Mouse (Mus musculus) c-Kit-positive CD71-positive TER-119-negative erythroid progenitor cells, embryonic 14.5 days (primary cell): ENCODE measurements around the gene Nr2f1.

Experiments
- DNase-seq: peaks from one replicate; pipeline ENCODE4 v3.0.0-alpha.2; 2013; ENCODE audit warnings: low read depth

Gene Nr2f1

DNA sequence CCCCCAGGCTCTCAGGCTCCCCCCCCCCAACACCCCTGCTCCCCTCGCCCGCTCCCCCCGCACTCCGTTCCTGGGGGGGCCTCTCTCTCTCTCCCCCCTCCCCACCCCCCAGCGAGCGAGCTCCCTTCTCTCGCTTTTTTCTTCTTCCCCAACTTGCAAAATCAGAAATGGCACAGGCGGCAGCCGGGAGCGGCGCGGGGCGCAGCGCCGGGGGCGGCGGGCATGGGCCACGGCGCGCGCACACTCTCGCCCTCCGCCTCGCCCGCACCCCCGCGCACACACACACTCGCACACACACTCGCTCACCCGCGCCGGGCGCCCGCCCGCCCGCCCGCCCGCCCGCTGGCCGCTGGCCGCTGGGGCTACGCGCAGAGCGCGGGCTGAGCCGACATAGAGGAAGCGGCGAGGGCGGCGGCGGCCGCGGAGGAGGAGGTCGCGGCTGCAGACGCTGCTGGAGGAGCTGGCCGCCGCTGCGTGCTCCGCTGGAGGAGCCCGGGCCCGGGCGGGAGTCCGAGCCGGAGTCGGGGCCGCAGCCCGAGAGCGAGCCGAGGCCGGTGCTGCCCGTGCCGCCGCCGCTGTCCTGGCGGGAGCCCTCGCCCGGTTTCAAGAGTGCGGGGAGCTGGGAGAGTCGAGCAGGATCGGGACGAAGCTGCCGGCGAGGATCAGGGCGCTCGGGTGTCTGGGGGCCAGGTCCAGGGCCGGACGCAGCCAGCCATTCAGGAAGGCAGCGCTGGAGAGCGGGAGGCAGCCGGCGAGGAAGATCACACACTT lies 501 bp downstream of the Nr2f1 start:
- no peak for DNase-seq

DNA sequence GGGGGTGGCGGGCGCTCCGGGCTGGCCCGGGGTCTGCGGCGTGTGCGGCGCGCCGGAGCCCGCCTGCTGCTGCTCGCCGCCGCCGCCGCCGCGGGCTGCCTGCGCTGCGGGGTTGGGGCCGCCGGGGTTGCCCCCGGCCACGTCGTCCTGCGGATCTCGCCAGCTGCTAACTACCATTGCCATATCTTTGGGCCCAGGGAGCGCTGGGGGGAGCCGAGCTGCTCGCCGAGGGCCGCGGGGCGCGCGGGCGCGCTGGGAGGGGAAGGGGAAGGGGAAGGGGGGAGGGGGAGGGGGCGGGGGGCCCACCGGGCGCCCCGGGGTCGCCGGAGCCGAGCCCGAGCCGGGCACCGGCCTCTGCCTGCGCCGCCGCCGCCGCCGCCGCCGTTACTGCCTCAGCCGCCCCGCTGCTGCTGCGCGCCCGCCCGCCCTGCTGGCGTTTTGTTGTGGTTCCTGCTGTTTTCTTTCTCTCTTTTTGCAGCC lies 1.1 kb downstream of the Nr2f1 start:
- no peak for DNase-seq

DNA sequence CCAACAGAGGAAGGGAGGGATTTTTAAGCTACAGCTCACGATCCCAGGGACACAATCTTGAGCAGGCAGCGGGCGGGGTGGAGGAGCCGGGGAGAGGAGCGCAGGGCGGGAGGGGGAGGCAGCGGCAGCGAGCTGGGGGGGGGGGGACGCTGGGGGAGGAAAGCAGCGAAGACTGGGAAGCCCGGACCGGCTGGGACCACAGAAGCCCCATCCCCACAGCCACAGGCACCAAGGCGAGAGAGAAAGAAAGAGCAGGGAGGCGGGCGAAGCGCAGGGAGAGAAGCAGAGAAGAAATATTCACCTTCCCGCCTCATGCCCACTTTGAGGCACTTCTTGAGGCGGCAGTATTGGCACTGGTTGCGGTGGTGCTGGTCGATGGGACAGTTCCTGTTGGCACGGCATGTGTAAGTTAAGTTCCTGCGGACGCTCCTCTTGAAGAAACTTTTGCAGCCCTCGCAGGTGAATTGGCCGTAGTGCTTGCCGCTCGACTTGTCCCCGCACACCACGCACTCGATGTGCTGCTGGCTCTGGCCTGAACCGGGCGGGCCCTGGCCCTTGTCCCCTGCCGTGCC lies 1.7 kb downstream of the Nr2f1 start:
- no peak for DNase-seq

DNA sequence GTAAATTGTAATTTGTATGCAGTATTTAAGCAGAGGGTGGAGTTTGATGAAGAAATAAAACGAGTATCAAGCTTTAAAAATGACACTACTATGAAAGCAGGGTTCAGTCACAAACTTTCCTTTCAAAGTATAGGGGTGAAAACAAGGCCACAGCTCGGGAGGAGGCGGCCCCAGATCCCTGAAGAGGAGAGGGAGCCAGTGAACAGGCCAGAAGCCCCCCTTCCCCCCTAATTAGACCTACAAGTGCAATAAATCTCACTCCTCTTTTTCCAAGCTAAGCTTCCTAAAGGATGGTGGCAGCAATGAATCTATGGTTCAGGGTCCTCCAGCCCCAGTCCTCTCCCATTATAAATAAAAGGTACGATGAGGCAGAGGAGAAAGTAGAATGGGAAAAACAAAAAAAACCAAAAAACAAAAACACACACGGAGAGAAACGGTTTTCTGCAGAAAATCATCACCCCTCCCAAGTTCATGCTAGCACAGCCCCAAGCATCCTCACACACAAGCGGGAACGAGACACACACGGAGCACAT lies 2.2 kb downstream of the Nr2f1 start:
- DNase-seq = no peak

DNA sequence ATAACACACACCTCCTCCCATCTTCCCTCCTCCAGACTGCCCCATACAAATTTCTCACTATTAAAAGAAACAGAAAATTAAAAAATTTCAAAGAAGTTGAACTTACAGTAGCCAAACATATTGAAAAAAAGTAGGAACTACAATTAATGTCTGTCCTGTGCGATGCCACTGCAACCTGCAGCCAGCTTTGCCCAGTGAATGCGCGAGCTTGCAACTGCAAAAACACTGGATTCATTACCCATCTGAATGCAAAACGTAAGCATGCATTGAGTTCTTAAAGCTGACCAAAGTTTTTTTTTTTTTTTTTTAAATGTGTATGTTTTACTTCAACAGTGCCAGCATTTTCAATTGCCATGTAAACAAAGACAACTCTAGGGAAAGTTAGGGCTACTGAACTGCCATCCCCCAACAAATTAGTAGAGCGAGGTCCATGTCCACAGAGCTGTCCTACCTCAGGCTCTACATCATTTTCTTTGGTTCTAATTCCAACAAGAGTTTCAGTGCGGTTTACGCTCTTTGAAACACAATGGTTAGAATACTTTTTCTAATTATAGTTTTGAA lies 3.2 kb downstream of the Nr2f1 start:
- no peak for DNase-seq

DNA sequence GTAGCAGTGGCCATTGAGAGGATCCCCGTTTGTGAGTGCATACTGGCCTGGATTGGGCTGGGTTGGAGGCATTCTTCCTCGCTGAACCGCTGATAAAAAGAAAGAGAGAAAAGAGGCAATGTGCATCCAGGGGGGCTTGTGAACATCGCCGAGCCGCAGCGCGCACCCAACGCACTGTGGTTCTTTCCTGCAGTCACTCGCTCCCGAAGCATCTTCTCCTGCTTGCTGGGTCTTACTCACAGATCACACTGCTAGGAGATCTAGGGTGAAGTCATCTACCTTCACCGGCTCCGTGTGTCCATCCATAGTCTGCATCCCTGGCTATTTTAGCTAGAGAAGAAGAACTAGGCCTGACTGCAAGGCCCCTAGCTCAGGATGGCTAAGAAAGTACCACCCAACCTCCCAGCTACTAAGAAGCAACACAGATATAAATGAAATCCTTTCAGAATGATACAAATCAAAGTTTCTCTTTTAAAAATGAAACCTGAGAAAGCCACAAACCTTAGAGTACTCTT lies 3.9 kb downstream of the Nr2f1 start:
- no peak for DNase-seq

DNA sequence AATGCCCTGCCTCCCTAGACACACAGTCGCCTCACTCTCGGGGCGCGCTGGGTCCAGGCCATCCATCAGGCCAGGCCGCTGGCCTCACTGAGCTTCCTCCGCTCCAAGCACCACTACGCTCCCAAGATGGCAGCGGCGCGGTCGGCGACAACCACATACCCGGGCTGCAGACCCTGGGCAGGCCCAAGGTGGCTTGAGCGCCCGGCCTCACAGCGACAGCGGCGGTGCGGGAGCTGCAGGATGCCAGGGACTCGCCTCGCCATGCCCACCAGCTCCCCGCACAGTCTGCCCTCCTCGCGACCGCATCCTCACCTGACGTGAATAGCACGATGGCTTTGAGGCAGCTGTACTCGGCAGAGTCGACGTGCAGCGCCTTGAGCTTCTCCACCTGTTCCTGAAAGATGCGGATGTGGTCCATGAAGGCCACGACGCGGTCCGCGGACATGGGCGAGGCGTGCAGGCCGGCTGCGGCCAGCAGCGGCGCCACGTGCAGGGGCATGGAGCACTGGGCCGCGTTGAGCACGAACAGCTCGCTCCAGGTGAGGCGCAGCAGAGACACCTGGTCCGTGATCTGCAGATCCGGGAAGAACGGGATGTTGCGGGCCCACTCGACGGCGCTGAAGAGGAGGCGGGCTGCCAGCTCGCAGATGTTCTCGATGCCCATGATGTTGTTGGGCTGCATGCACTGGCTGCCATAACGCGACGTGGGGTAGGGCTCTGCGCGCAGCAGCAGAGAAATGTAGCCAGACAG lies 4.5 kb downstream of the Nr2f1 start:
- DNase-seq = no peak

DNA sequence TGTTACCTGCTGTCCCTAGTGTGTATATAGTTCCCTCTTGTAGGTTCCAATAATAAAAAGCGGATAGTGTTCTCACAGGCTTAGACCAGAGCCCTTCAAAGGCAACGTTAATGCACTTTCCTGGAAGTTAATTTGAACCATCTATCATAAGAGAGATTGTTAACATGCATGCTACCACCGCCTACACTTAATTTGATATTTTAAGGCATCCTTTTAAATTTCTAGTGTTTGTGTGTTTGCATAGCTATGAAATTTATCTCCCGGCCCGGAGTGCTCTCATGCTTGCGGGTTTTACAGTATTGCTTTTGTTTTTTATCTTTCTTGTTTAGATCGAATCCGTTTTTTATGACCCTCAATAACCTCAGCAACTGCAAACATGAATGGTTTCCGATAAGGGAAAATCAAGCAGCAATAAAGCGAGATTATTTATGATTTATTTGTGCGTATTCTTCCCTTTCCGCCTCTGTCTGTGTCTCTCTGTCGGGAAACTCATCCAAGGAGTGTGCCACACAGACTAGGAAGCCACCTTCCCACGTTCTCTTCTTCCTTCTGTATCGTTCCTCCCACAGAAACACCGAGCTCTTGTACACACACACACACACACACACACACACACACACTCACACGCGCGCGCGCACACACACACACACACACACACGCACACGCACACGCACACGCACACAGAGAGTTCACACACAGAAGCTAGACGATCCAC lies 5.3 kb downstream of the Nr2f1 start:
- DNase-seq = no peak

DNA sequence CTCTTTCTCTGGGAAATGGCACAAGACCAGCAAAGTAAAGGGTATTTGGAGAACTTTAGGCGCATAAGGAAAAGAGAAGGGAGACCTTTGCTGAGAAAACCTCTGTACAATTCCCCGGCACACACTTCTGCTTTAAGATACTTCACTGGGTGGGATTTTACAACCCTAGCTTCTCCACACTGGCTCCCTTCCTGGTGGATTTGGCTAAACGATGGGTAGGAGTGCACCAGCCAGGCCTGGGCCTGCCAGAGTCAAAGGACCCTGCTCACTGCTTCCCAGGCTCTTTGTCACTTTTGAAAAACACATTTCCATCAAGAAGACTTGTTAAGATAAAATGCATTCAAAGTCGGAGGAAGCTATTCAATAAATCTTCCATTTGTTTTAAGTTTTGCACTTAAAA lies 6.3 kb downstream of the Nr2f1 start:
- no peak for DNase-seq

DNA sequence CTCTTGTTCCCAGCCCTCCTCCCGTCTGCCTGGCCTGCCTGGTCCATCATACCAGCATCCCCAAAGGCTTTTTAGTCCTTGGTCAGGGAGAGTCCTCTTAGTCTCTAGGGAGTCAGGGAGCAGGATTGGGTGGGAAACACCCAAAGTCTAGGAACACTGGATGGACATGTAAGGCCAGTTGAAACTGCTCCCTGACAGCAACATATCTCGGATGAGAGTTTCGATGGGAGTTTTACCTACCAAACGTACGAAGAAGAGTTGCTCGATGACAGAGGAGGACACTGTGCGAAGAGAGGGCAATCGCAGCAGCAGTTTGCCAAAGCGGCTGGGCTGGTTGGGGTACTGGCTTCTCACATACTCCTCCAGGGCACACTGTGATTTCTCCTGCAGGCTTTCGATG lies 10.0 kb downstream of the Nr2f1 start:
- no peak for DNase-seq

DNA sequence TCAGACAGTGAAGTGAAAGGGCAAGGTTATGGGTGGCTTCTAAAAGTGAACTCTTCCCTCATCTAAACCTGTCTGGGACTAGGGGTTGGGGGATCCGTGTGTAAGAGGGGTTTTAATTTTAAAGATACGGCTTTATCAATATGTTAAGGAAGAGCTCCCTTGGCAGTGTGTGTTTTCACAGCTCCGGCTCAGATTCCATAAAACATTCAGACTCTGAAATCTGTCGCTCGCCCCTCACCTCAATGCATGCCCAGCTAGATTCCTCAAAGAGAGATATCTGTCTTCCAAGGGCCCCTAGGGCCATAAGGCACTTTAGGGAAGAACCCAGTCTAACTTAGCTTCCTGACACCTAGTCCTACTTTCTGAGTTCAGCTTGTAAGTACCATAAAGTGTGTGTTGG lies 11.7 kb downstream of the Nr2f1 start:
- no peak for DNase-seq

DNA sequence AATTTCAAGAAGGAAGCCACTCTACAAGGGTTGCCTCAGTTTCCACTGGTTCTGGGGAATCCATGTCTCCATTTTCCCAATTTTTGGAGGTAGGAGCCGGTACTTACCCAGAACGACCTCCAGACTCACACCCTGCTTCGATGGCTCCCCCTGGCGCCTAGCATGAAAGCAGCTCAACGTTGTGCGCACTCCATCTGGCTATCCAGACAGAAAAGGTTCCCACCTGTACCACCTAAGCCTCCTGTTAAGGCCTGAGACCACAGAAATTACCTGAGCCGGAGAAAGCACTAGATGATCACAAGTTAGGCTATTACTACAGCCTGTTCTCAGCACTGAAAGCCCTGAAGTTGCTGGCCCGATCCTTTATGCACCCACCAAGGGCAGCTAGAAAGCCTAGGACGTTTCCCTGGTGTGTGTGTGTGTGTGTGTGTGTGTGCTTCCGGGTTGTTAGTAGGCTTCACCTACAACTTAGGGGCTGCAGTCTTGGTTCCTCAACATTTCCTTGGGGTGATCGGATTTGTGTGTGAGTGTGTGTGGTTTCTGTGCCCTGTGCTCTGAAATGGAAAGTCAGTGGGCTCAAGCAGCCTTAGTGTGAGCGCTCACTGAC lies 13.1 kb downstream of the Nr2f1 start:
- DNase-seq = no peak

DNA sequence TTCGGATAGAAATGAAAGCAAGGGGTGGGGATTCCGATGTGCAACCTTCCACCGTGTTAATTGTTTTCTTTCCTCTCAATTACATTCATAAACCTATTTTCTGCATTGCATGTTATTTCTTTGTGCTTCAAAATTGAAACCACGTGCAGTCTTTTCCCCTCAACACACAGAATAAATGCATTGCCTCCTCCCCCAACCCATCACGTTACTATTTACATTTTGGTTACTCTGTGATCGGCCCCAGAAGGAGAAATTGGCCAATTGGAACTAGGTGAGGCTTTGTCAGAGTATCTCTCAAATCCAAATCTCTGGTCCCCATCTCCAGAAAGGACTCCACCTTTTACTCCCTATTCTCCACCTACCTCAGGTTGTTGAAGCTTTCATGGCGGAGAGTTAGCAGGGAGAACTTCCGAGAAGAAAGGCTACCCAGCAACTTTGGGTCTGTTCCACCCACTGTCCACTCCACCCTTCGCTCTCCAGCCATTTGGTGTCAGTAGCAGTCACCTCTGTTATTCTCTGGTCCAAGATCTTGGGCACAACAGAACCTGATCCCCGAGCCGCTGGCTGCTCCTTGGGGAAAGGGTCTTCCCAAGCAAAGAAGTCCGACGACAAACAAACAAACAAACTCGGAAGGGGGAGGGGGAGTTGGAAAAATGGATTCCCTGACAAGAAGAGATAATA lies 14.6 kb downstream of the Nr2f1 start:
- no peak for DNase-seq

DNA sequence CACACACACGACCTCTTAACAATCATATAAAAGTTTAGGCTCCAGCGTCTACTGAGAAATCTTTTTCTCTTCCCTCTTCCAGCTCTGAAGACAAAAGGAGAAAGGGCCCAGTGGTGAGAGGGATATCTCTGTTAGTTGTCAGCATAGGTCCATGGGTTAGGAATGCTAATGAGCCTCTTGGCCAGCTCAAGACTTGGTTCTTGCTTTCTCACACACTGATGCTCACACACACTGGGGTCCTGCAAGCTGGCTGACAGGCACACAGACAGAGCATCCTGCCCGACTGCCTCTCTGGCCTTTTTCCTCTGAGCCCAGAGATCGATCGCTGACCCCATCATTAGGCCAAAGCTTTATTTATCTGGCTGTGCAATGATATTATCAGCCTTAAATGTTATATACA lies 15.6 kb downstream of the Nr2f1 start:
- no peak for DNase-seq

DNA sequence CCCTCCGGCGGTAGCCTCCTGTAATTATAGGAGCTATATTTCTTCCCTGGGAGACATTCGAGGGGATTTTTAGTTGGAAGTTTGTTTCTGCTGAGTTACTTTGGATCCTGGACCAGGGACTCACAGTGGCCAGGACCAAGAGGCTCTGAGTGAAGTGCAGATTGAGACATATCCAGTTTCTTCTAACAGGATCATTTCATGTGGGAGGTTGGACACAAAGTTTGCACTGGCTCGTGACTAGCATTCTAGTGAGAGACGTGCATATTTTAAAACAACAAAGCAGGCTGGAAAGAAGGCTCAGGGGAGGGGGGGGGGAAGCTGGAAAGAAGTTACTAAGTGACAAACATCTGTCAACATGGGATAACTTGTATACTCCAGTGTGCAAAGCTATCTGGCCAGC lies 16.6 kb downstream of the Nr2f1 start:
- DNase-seq = no peak

DNA sequence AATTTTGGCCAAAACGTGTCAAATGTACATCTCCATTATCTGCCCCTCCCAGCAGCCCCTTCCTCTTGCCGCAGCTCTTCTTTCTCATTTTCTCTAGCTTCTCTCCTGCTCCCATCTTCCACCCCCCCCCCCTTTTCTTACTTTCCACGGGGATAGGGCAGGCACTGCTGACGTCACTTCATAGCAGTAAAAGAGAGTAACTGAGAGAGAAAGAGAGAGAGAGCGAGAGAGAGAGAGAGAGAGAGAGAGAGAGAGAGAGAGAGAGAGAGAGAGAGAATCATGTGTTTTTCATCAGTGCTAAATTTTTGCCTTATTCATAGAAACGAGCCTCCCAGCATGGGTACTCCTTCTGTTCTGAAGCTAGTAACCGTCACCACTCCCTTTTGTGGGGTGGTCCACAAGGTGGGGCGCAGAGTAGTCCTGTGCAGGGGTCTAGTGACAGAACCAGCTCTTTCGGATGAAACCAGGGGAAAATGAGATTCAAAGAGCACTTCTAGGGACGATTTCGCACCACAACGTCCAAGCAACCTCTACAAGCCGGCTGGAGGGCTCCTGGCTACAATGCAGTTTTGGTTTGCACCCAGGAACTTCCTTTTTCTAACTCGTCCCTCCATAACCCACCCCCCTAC lies 17.5 kb downstream of the Nr2f1 start:
- no peak for DNase-seq

DNA sequence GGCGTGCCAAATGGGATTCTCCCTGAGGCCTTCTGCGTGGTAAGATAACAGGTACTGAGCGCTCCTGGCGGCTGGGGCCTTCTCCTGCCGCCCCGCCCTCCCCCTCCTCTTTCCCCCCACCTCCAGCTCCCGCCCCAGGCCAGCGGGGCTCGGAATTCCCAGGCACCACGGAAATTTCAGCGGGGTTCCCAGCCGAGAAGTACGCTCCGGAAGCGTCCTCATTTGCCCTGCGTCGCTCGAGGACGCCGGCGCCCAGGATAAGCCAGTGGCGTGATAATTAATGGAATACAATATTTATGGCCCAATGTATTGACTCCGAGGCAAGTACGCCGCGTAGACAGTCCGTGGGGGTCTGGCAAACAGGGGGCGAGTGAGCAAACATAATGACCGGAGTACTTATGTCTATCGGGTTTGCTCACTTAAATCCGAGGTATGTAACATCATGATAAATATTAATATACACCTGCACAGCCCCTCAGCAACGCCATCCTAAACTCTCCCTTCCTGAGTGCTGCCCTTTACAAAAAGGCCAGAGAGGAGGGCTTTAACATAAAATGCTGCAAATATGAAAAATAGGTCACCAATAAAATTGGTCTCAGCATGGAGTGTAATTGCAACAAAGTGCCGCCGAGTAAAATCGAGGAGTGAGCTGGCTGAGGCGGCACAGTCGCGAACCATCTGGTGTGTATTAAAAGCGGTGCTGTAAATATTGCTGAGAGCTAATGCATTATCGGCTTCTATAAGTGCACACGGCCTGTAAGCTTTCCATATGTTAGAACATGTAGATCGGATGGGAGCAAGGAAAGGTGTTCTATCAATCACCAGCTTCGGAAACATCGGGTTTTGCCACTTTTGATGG lies 18.3 kb downstream of the Nr2f1 start:
- DNase-seq = no peak

DNA sequence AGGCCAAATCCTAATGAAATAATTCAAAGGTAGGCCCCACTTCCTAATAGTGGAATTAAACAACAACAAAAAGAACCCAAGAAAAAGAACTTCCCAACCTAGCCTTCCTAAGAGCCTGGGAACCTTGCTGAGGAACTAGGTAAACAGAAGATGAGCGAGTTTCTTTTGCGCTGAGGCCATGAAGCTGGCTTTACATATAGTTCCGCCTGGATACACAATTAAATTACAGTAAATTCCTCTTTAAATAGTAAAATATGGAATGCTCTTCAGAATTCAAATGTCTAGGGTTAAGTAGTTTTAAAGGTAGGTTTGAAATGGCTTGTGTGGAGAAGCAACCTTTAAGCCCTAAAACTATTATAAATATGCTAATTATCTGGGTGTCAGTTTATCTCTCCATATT lies 19.3 kb downstream of the Nr2f1 start:
- no peak for DNase-seq
